ENCODE assay signal across 28 mouse cellular contexts in genomic region chr13:73131270-73131669, GRCm38 (mm10).
DNase-seq lines count a peak whose midpoint lies in the region; ATAC-seq and TF ChIP-seq lines count a peak whose summit lies in the region.
"Had no signal": no experiment of that assay in that cellular context is flagged by ENCODE, and none has a peak within 500 bp of the region (broad histone marks: within the 10 kb centered on the region; RNA-seq: fewer than 3 reads in every experiment).

No protein-coding gene starts in this region.

- WGBS in cerebellum, adult 2 months: 50% methylated on average over 6 of the region's 6 CpGs
- whole genome bisulfite sequencing in midbrain, embryonic 10.5 days: 71% methylated on average over 6 of the region's 6 CpGs

- DNase-seq in urinary bladder, postnatal 14 days (ENCODE audit: low spot score): peak; percentile 16
- DNase-seq in urinary bladder, adult 2 months (ENCODE audit: low spot score): no peak
- peak; percentile 68 for DNase-seq in kidney, adult 9 months
- DNase-seq in kidney, postnatal 10 days: peak; percentile 14
- no peak for DNase-seq in cerebellum, adult 2 months
- DNase-seq in thymus, postnatal 14 days: no peak
- no peak for DNase-seq in midbrain, embryonic 10.5 days (ENCODE audit: low spot score)
- DNase-seq: adrenal gland, postnatal 10 days; cerebellum, adult 9-10 months; cerebellum, postnatal 36 days; gastrocnemius, adult 2 months; heart, adult 2 months; lung, postnatal 4 days; right cerebral cortex, adult 18-20 months; spleen, adult 18-20 months; thymus, adult 2 months; thymus, postnatal 4 days had no signal

- H3K9me3 ChIP-seq in midbrain, embryonic 10.5 days (replicated peaks): no peaks in the 10 kb centered on the region
- H3K9me3 ChIP-seq: embryonic facial prominence, embryonic 12.5 days; heart, embryonic 12.5 days; limb, embryonic 13.5 days; neural tube, embryonic 12.5 days had no signal

- TF ChIP-seq CTCF in cerebellum, adult 2 months (IDR thresholded peaks at IDR 0.05; ENCODE audit: borderline replicate concordance, insufficient read depth, low read depth, low read length): no peak

- no peaks in the 10 kb centered on the region for H3K4me1 ChIP-seq in cerebellum, adult 2 months (ENCODE audit: control insufficient read depth, insufficient read depth, low read length)
- no peaks in the 10 kb centered on the region for H3K4me1 ChIP-seq in midbrain, embryonic 10.5 days
- H3K4me1 ChIP-seq: heart, embryonic 12.5 days; limb, embryonic 13.5 days; neural tube, embryonic 12.5 days had no signal

- H3K36me3 ChIP-seq in midbrain, embryonic 10.5 days: no peaks in the 10 kb centered on the region
- H3K36me3 ChIP-seq: embryonic facial prominence, embryonic 12.5 days; heart, embryonic 12.5 days; limb, embryonic 13.5 days; neural tube, embryonic 12.5 days had no signal

- H3K27ac ChIP-seq in cerebellum, adult 2 months (ENCODE audit: insufficient read depth, low read length): no peak overlapping the region
- no peak overlapping the region for H3K27ac ChIP-seq in midbrain, embryonic 10.5 days (replicated peaks)
- H3K27ac ChIP-seq: embryonic facial prominence, embryonic 12.5 days; gastrocnemius, adult 2 months; heart, adult 2 months; hindbrain, embryonic 14.5 days; left cerebral cortex, adult 2 months; limb, embryonic 13.5 days; neural tube, embryonic 12.5 days had no signal

- no peak overlapping the region for H3K4me3 ChIP-seq in cerebellum, adult 2 months (replicated peaks; ENCODE audit: insufficient read depth, low read depth, low read length)
- H3K4me3 ChIP-seq in midbrain, embryonic 10.5 days: no peak overlapping the region
- H3K4me3 ChIP-seq: embryonic facial prominence, embryonic 12.5 days; gastrocnemius, adult 2 months; heart, adult 2 months; heart, embryonic 12.5 days; left cerebral cortex, adult 2 months; limb, embryonic 13.5 days; neural tube, embryonic 12.5 days had no signal

- no peak for TF ChIP-seq POLR2A in cerebellum, adult 2 months (IDR thresholded peaks at IDR 0.05; ENCODE audit: borderline replicate concordance, insufficient read depth, low read length)

- ATAC-seq in megakaryocyte, adult 5-6 weeks (ENCODE audit: poor library complexity, severe bottlenecking): no peak
- ATAC-seq: forebrain, embryonic 14.5 days; intestine, postnatal 0 days; midbrain, embryonic 16.5 days; Patski had no signal

- H3K27me3 ChIP-seq in cerebellum, adult 2 months (ENCODE audit: control insufficient read depth, insufficient read depth, low read length): no peaks in the 10 kb centered on the region
- H3K27me3 ChIP-seq in midbrain, embryonic 10.5 days (ENCODE audit: low read depth, poor library complexity, severe bottlenecking): no peaks in the 10 kb centered on the region
- H3K27me3 ChIP-seq: embryonic facial prominence, embryonic 12.5 days; heart, embryonic 12.5 days; limb, embryonic 13.5 days had no signal

Comparison
In these comparisons a context has a peak if more than half of its experiments do, and no peak if none do; other contexts are left out.
1. DNase-seq: peak in urinary bladder, postnatal 14 days (single experiment), kidney, adult 9 months (single experiment) and kidney, postnatal 10 days (single experiment); none in urinary bladder, adult 2 months (single experiment), cerebellum, adult 2 months (0 of 2), thymus, postnatal 14 days (single experiment) and midbrain, embryonic 10.5 days (single experiment).